Mouse (Mus musculus) CH12.LX (cell line): ENCODE results near the gene Frmd8. TPM values are rescaled to one million over a fixed set of nuclear protein-coding genes. Genes with fewer than 3 reads are reported as not detected.

Experiments
- DNase-seq: peaks from one replicate; pipeline ENCODE4 v3.0.0-alpha.2; 2013; ENCODE audit errors: extremely low read depth
- H3K27ac ChIP-seq: 2 replicates; pipeline ENCODE4 v1.5.1; 2012; ENCODE audit warnings: low read depth, mild to moderate bottlenecking, control low read depth, moderate library complexity; ENCODE audit not compliant: insufficient read depth
- H3K27me3 ChIP-seq: replicated peaks from 2 replicates; pipeline ENCODE3; 2012; ENCODE audit warnings: inconsistent platforms
- H3K36me3 ChIP-seq, 2 experiments: replicated peaks in 1 of 2; 2 replicates each; pipeline versions ENCODE3 to v1.6.1; 2012; ENCODE audit warnings: inconsistent platforms in 1 of 2, low read length in 1 of 2, mild to moderate bottlenecking in 1 of 2, mixed read lengths in 1 of 2, moderate library complexity in 1 of 2; ENCODE audit not compliant: control insufficient read depth in 1 of 2, insufficient read depth in 1 of 2
- H3K4me1 ChIP-seq, 2 experiments: 2 replicates each; pipeline ENCODE4 v1.6.1; 2012; ENCODE audit warnings: inconsistent platforms in 1 of 2, moderate library complexity in 1 of 2; ENCODE audit not compliant: insufficient read depth in 2 of 2, control insufficient read depth in 1 of 2
- H3K4me2 ChIP-seq: 2 replicates; pipeline ENCODE4 v1.6.1; 2012; ENCODE audit warnings: low read depth, mild to moderate bottlenecking, control low read depth; ENCODE audit not compliant: poor library complexity, insufficient read depth, severe bottlenecking
- H3K4me3 ChIP-seq, 3 experiments: fragments of 150-350 bp in 1 of 3; sonication (generic) in 1 of 3; replicated peaks in 1 of 3; 2 replicates each; pipeline versions ENCODE3 to v1.5.1; 2011 to 2012; ENCODE audit warnings: low read depth in 2 of 3, low read length in 2 of 3, mild to moderate bottlenecking in 2 of 3, moderate library complexity in 2 of 3, control low read depth in 1 of 3, improper control_type of control experiment in 1 of 3, inconsistent platforms in 1 of 3, mixed read lengths in 1 of 3; ENCODE audit not compliant: poor library complexity in 1 of 3
- H3K79me2 ChIP-seq: replicated peaks from 2 replicates; pipeline ENCODE4 v1.6.1; 2012; ENCODE audit warnings: mild to moderate bottlenecking, moderate library complexity; ENCODE audit not compliant: control insufficient read depth, poor library complexity, insufficient read depth, severe bottlenecking; ENCODE audit errors: extremely low read depth
- H3K9ac ChIP-seq: 2 replicates; pipeline ENCODE4 v1.6.1; 2012; ENCODE audit warnings: low read depth, mild to moderate bottlenecking, control low read depth, moderate library complexity; ENCODE audit not compliant: insufficient read depth
- H3K9me3 ChIP-seq: replicated peaks from 2 replicates; pipeline ENCODE3; 2012; ENCODE audit warnings: low read length, inconsistent platforms, mixed read lengths
- BHLHE40 ChIP-seq: IDR thresholded peaks from 2 replicates; pipeline ENCODE4 v1.6.1; 2011; ENCODE audit warnings: mild to moderate bottlenecking, low read depth, low read length, improper control_type of control experiment
- ETS1 ChIP-seq: conservative IDR thresholded peaks from 2 replicates; pipeline ENCODE4 v1.6.1; 2012; ENCODE audit warnings: low read depth, mild to moderate bottlenecking, inconsistent platforms, low read length, improper control_type of control experiment, moderate library complexity
- JUND ChIP-seq: conservative IDR thresholded peaks from 2 replicates; pipeline ENCODE4 v1.6.1; 2011; ENCODE audit warnings: low read depth, low read length, improper control_type of control experiment
- MAFK ChIP-seq: IDR thresholded peaks from 2 replicates; pipeline ENCODE4 v1.6.1; 2011; ENCODE audit warnings: low read length, improper control_type of control experiment; ENCODE audit not compliant: insufficient replicate concordance
- MAX ChIP-seq: IDR thresholded peaks from 2 replicates; pipeline ENCODE4 v1.6.1; 2011; ENCODE audit warnings: low read length, improper control_type of control experiment
- MEF2A ChIP-seq: IDR thresholded peaks from 2 replicates; pipeline ENCODE4 v1.6.1; 2014; ENCODE audit warnings: low read depth, mild to moderate bottlenecking, inconsistent platforms, low read length, improper control_type of control experiment, borderline replicate concordance
- NRF1 ChIP-seq: IDR thresholded peaks from 2 replicates; pipeline ENCODE4 v1.6.1; 2014; ENCODE audit warnings: low read depth, mild to moderate bottlenecking, inconsistent platforms, low read length, improper control_type of control experiment, moderate library complexity
- PAX5 ChIP-seq: IDR thresholded peaks from 2 replicates; pipeline ENCODE4 v1.6.1; 2012; ENCODE audit warnings: low read length, inconsistent platforms, mixed read lengths
- RAD21 ChIP-seq: IDR thresholded peaks from 2 replicates; pipeline ENCODE4 v1.6.1; 2011; ENCODE audit warnings: low read depth, mild to moderate bottlenecking, low read length, improper control_type of control experiment, moderate library complexity
- SIN3A ChIP-seq: IDR thresholded peaks from 2 replicates; pipeline ENCODE4 v1.6.1; 2012; ENCODE audit warnings: low read length, improper control_type of control experiment, inconsistent platforms
- TCF12 ChIP-seq: IDR thresholded peaks from 2 replicates; pipeline ENCODE4 v1.6.1; 2014; ENCODE audit warnings: low read depth, mild to moderate bottlenecking, inconsistent platforms, low read length, improper control_type of control experiment
- ZKSCAN1 ChIP-seq: IDR thresholded peaks from 2 replicates; pipeline ENCODE4 v1.6.1; 2012; ENCODE audit warnings: low read depth, inconsistent platforms, low read length, improper control_type of control experiment, borderline replicate concordance
- ZMIZ1 ChIP-seq: IDR thresholded peaks from 2 replicates; pipeline ENCODE4 v1.6.1; 2012; ENCODE audit warnings: low read depth, mild to moderate bottlenecking, inconsistent platforms, low read length, improper control_type of control experiment
- dilution Hi-C: fragments of 300-500 bp; cut with MboI; formaldehyde crosslinking; loops from 2 replicates; pipeline ENCODE4 v1.14.3; 2020; ENCODE audit warnings: low sequenced_read_pairs; ENCODE audit not compliant: extremely low pct_unique_long_range_greater_than_20kb, extremely low pct_ligation_motif_present
- in situ Hi-C: fragments of 300-500 bp; cut with MboI; formaldehyde crosslinking; loops from 3 replicates; pipeline ENCODE4 v1.14.3; 2019; ENCODE audit warnings: low sequenced_read_pairs, low pct_ligation_motif_present, low pct_unique_long_range_greater_than_20kb, mixed read lengths
- polyA plus RNA-seq: library from polyadenylated mRNA; unstranded; fragments of >175 nt; gene quantifications from 2 replicates; pipeline ENCODE4 v1.2.1, GENCODE M21; 2012; ENCODE audit warnings: low read depth; ENCODE audit not compliant: insufficient read length
- total RNA-seq, 2 experiments: library from RNA; depleted of rRNA; stranded (reverse); fragments of 300-350 nt in 1 of 2; fragments of >200 nt in 1 of 2; gene quantifications; 2 replicates each; pipeline ENCODE4 v1.2.3; 2012 to 2014

Gene Frmd8
- total and polyA plus RNA-seq, 3 experiments: 13.5 to 30.7 (median 25.2) TPM

DNA sequence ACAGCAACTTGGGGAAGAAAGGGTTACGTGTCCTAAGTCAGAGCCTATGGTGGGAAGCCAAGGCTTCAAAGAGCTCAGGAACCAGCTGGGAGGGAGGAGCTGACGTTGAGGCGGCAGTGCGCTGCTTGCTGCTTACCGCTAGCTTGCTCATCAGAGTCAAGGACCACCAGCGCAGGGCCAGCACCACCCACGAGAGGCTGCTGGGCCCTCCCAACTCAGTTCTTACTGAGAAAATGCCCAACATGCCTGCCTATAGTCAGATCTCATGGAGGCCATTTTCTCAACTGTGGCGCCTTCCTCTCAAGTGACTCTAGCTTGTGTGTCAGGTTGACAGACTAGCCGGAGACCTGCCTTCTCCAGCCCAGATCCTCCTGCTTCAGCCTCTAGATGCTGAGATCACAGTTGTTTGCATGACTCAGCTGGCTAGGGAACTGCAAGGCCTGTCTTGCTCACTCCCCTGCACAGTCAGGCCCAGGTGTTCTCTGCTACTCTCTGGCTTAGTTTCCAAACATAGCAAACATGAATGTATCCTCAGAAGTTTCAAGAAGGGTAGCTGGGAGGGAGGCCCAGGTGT, 51.7 kb downstream of the Frmd8 start:
- Histone ChIP-seq H3K79me2 (no peaks in the 10 kb centered on the region), H3K4me1 (peaks cover 11 to 49% of the 10 kb centered on the region in 2 experiments)
- TF ChIP-seq MAX: no peak
- TF ChIP-seq ZMIZ1: no peak
- peak; percentile 69; the same call in 1 of the 2 replicates for TF ChIP-seq MAFK
- 0 out of 2 replicates have a peak, but pooled peaks have one; percentile 27 for TF ChIP-seq TCF12
- peak; percentile 36; the same call in 1 of the 2 replicates for TF ChIP-seq MEF2A
- TF ChIP-seq BHLHE40: no peak
- TF ChIP-seq ETS1: peak; percentile 60
- peak; percentile 44; the same call in 1 of the 2 replicates for TF ChIP-seq SIN3A
- TF ChIP-seq ZKSCAN1: no peak
- TF ChIP-seq, all 38 proteins: peak for 5
- Histone ChIP-seq H3K27me3 (no peaks in the 10 kb centered on the region), H3K4me3 (no peak overlapping the region), H3K4me2 (no peak overlapping the region), H3K9me3 (no peaks in the 10 kb centered on the region), H3K27ac (peak overlapping the region; percentile 72), H3K9ac (no peak overlapping the region), H3K36me3 (peaks cover 26 to 47% of the 10 kb centered on the region in 2 experiments)
- peak; percentile 58 for DNase-seq
- dilution Hi-C loops (no loop called here), in situ Hi-C loops (no loop called here)

DNA sequence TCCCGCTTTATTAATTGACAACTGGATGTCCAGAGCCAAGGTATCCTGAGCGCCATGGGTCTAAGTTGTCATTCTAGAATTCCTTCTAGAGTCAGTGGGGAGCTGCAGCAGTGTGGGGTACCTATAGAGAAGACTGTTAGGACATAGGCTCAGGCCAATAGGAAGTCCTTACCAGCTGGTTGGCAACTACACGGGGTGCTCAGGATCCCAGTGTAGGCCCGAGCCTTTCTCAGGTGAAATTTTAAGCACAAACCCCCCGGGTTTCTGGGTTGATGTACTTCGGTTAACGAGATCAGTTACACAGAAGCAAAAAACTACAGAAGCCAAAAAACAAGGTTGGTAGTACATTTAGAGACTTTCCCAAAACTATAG, 52.3 kb downstream of the Frmd8 start:
- dilution Hi-C loops: no loop called here
- no peak overlapping the region for H3K4me2 ChIP-seq

More for the DNA sequence above, 52.3 kb downstream of the Frmd8 start:
- Histone ChIP-seq H3K27ac (peak overlapping the region; percentile 4; the same call in 1 of the 2 replicates), H3K27me3 (no peaks in the 10 kb centered on the region), H3K9ac (0 out of 2 replicates have a peak overlapping the region, but pooled peaks have one; percentile 23), H3K9me3 (no peaks in the 10 kb centered on the region), H3K4me3 (no peak overlapping the region), H3K4me1 (peaks cover 14 to 53% of the 10 kb centered on the region in 2 experiments), H3K36me3 (peaks cover 24 to 43% of the 10 kb centered on the region in 2 experiments), H3K79me2 (no peaks in the 10 kb centered on the region)
- no peak for DNase-seq
- in situ Hi-C loops: no loop called here
- TF ChIP-seq JUND (no peak), PAX5 (no peak), RAD21 (no peak), NRF1 (no peak), ZKSCAN1 (no peak), SIN3A (no peak)
